Mouse (Mus musculus): ENCODE results near the gene March10. TPM values are rescaled to one million over a fixed set of nuclear protein-coding genes. Genes with fewer than 3 reads are reported as not detected.

Gene March10
- total RNA-seq, 2 experiments from 2014 or later, result 0.20 to 0.89 TPM

DNA sequence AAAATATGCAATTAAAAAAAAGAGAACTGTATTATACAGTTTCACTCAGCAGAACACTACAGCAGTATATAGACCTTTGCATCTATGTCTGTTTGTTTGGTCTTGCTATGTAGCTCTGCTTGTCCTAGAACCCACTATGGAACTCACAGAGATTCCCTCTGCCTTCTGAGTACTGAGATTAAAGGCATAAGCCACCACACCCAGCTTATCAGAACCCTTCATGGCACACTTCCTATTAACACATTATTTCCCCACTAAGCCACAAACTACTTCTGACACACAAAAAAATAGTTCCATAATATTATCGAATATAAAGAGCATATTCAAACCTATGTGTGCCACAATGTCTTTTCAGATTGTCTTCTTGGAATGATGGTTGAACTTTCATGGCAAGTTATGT is 42.5 kb downstream of the March10 start:
- DNase-seq (ENCODE audit: low spot score in 2 of 2), result no peak

DNA sequence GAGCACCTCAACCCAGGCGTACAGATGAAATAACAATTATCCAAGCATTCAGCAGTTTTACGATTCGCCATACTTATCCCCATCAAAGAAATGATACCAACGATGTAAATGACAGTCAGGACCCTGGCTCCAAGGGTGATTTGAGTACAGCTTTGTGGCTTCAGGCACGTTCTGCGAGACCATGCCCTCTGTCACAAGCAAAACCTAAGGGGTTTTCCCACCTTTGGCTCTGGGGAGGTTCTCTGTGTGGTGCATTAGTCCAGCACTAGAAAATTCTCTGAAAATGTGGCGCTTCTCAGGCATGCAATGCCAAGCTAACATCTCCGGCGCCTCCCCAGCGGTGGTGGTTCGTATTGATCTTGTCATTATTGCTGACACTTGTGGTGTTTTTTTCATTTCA is 47.1 kb downstream of the March10 start:
- no peak for DNase-seq (ENCODE audit: low spot score in 2 of 2)

GRCm38 (mm10) chr11:105407846-105408441 is 48.6 kb downstream of the March10 start:
- no peak for DNase-seq (ENCODE audit: low spot score in 2 of 2)

DNA sequence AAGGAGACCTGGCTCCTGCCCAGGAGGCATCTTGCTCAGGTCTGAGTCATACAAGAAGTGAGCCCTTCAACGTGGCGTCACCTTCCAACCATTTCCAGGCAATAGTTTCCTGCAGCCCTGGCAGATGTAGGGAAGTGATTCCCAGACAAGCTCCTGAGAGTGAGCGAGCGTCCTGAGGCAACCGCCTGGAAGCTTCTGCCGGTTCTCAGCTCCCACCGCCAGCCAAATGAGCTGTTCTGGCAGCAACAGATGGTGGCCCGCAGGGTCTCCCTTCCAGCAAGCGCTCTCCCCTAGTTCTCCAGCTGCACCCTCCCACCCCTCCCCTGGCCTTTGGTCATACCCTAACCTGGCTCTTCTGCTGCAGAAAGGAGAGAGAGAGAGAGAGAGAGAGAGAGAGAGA is 54.2 kb downstream of the March10 start:
- no peak for DNase-seq (ENCODE audit: low spot score in 2 of 2)

- DNase-seq (ENCODE audit: low spot score in 2 of 2), result no peak
Observed at GRCm38 (mm10) chr11:105390290-105390689, 66.2 kb downstream of the March10 start.

DNA sequence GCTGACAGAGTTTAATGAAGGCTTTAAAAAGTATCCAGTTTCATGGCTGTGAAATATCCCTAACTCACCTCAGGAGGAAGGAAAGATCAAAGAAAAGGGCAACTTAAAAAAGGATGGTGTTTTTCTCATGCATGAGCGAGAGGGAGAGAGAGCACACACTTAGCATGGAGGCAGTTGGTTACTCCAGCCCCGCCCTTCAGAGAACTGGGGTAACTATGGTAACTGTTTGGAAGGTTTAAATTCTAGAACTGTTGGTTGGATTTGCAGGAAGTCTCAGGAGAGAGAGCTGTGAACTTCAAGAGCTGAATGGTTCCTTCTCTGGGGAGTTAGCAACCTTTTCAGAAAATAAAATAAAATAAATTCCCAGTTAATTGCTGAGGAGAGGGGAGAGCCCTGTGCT is 67.9 kb downstream of the March10 start:
- DNase-seq (ENCODE audit: low spot score in 2 of 2), result peak; percentile 33 to 65

- peak in 1 of 2 experiments; percentile 31 for DNase-seq (ENCODE audit: low spot score in 2 of 2)
Observed at GRCm38 (mm10) chr11:105385266-105385665, 71.3 kb downstream of the March10 start.

GRCm38 (mm10) chr11:105375821-105376235 is 80.7 kb downstream of the March10 start:
- DNase-seq (ENCODE audit: low spot score in 2 of 2), result no peak

GRCm38 (mm10) chr11:105374526-105375175 is 81.9 kb downstream of the March10 start:
- DNase-seq (ENCODE audit: low spot score in 2 of 2), result no peak

DNA sequence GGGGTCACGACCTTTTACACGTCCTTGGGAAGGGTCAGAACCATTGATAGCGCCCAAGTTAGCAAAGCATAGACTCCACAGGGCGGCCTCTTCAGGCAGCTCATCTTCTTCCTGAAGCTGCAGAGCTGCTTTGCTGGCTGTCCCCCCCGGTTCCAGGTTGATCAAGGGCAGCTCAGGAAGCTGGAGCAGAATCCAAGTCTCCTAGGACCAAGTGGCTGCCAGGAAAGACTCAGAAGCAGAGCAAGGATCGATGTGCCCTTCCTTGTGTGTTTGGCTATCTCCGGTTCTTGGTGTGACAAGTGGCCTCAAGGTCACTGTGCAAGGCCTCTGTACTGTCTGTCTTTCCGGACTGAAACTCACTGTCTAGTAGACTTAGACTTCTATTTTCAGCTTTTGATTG is 82.7 kb downstream of the March10 start:
- DNase-seq (ENCODE audit: low spot score in 2 of 2), result no peak

DNA sequence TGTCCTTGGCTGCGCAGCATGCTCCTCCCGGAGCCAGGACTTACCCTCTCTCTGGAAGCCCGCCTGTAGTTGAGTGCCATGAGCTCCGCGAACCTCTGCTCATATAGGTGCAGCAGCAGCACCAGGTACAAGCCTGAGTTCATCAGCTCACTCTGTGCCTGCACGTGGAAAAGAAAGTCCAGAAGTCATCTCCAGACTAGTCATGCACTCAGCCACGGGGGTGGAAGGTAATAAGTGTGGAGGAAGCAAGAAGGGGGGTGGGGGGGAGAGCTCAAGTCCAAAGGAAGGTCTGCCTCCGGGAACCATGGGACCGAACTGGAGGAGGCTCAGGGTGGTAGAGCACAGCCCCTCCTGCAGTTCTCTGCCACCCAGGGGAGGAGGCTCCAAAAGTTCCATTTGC is 84.7 kb downstream of the March10 start:
- DNase-seq (ENCODE audit: low spot score in 2 of 2), result no peak

DNA sequence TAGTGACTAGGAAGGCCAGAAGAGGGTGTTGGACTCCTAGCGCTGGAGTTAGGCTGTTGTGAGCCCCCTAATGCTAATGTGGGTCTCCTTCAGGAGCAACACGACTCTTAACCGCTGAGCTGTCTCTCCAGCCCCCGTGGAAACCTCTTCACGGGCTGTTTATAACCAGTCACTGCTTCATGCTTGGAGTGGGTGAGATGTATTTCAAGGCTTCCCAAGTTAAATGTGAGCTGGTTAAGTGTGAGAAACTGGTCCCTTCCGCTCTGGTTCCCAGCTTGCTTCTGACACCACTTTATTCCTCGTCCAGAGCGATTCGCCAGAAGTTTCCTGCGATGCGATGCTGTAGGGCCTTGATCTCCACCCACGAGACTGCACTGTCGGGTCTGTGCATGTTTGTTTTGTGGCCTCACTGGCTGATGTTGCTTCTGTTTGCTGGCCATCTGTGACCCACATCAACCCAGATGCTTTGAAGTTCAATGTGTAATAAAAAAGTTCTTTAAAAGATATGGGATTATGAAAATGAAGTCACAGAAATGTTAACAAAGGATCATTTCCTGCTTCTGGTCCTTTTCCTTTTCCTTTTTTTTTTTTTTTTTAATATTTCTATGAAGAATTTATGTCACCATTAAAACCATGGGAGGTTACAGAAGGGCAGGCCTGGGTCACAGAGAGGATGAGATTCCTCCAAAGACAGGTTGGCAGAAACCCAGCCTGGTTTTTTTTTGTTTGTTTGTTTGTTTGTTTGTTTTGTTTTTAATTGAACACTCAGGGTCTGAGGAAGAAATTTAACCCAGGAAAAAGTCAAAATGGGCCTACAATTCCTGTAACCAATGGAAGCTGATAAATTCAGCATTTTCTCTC is 86.8 kb downstream of the March10 start:
- DNase-seq (ENCODE audit: low spot score in 2 of 2), result no peak

DNA sequence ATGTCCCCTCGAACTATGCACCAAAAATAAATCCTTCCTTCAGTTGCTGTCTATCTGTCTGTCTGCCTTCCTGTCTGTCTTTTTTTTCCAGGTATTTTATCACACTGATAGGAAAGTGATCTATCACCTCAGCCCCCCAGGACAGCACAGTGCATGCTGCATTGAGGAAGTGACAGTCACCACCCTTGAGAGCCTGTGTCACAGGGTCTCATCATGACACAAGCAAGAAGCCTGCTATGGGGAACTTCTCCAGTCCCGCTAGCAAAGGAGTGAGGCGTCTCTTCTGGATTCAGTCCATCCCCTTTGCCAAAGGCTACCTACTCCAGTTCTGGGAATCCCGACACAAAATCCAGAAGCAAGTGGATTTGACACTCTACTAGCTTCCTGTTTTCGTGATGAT is 87.7 kb downstream of the March10 start:
- DNase-seq (ENCODE audit: low spot score in 2 of 2), result no peak

DNA sequence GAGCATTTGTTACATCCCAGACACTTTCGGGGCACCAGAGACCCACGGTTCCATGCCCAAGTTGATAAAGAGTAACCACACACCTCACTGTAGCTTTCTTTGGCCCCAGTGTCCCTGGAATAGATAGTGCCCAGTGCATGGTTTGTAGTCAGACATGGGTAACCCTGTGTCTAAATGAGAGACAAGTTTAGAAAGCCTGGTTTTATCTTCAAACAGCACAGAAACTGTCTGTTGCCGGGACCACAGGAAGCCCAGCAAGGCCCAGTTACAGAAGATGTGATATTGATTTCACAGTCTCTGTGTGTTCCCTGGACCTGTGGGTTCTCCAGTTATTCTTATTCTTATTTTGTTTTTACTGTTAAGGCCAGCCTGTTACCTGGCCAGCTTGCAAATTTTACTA is 89.4 kb downstream of the March10 start:
- DNase-seq (ENCODE audit: low spot score in 2 of 2), result no peak

- DNase-seq (ENCODE audit: low spot score in 2 of 2), result no peak
Observed at GRCm38 (mm10) chr11:105366051-105366450, 90.5 kb downstream of the March10 start.

GRCm38 (mm10) chr11:105365611-105366010 is 90.9 kb downstream of the March10 start:
- no peak for DNase-seq (ENCODE audit: low spot score in 2 of 2)

DNA sequence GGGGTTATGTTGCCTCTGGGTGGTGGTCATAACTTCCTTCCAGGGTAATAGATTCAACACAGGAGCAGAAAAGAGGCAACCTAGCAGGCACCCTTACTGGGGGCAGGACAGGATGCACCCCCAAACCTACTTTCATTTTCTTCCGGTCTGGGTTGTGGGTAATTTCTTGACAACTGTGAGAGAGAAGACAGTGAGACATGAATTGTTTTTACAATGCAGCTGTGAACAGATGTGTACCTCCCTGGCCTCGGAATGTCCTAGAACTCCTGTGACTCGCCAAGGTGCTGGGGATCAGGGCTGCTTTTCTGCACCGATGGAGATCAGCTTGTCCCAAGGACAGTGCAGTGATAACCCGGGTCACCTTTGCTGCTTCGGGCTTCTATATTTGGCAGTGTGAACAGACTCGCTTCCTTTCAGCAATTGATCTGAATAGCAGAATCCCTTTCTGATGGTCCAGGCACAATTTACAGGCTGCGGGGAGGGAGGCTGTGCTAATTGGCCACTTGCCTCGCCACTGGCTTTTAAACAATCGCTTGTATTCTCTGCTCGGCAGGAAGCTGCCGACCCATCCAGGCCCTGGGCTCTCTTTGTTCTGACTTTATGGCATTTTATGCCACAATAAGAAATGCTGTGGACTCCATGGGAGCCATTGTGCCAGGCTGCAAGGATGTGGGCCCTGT is 92.0 kb downstream of the March10 start:
- peak; percentile 40 to 66 for DNase-seq (ENCODE audit: low spot score in 2 of 2)

- DNase-seq (ENCODE audit: low spot score in 2 of 2), result peak in 1 of 2 experiments; percentile 59
Observed at GRCm38 (mm10) chr11:105363598-105364385, 92.7 kb downstream of the March10 start.

- DNase-seq (ENCODE audit: low spot score in 2 of 2), result peak; percentile 67 to 88
Observed at GRCm38 (mm10) chr11:105362946-105363597, 93.5 kb downstream of the March10 start.

Data from layer of hippocampus, adult 18-20 months (tissue).